Mouse (Mus musculus): ENCODE data around the gene Dpp6. TPM values are rescaled to one million over a fixed set of nuclear protein-coding genes. Genes with fewer than 3 reads are reported as not detected.
A peak's percentile ranks its signal among the peaks of the same experiment; 100 is the strongest.

Dpp6 gene
- polyA plus RNA-seq (2014; fragmentation: Nextera tagmentation; extraction: Ambion mirVana) = 9.6 and 10.0 TPM in 2 replicates

- peak within 1 kb of the TSS; percentile 23 for H3K4me3 ChIP-seq (ENCODE audit: low read depth, low read length)
- no peak within 1 kb of the TSS for H3K27ac ChIP-seq (ENCODE audit: low read depth, low read length)
- ATAC-seq (ENCODE audit: insufficient read depth, low FRiP score, low TSS enrichment) (no peak), DNase-seq (ENCODE audit: low spot score) (peak; percentile 22)
- no peaks in the 10 kb centered on the region for H3K4me1 ChIP-seq (ENCODE audit: control insufficient read depth, insufficient read depth, low read length)
- no peaks in the 10 kb centered on the region for H3K36me3 ChIP-seq (ENCODE audit: control insufficient read depth, insufficient read depth, low read length)
- H3K9ac ChIP-seq (ENCODE audit: low read length) = no peak within 1 kb of the TSS
- peaks cover 23% of the 10 kb centered on the region for H3K27me3 ChIP-seq (ENCODE audit: control insufficient read depth, insufficient read depth, low read length)
- 4% methylated on average over 48 of the region's 48 CpGs for WGBS
- H3K4me2 ChIP-seq (ENCODE audit: low read depth) = peak within 1 kb of the TSS; percentile 47
- H3K9me3 ChIP-seq (ENCODE audit: control insufficient read depth, low read length) = no peaks in the 10 kb centered on the region
Measured at GRCm38 (mm10) chr5:26816975-26817941, at the start of gene Dpp6. Gene Dpp6 (plus strand): TSS chr5:26817203.

GRCm38 (mm10) chr5:26783955-26784354 is 33.0 kb upstream of the Dpp6 start:
- DNase-seq (ENCODE audit: low spot score) (no peak), ATAC-seq (ENCODE audit: insufficient read depth, low FRiP score, low TSS enrichment) (no peak)
- no peaks in the 10 kb centered on the region for H3K36me3 ChIP-seq (ENCODE audit: control insufficient read depth, insufficient read depth, low read length)
- no peak overlapping the region for H3K9ac ChIP-seq (ENCODE audit: low read length)
- H3K27ac ChIP-seq (ENCODE audit: low read depth, low read length) = no peak overlapping the region
- H3K4me1 ChIP-seq (ENCODE audit: control insufficient read depth, insufficient read depth, low read length) = no peaks in the 10 kb centered on the region
- H3K4me3 ChIP-seq (ENCODE audit: low read depth, low read length) = no peak overlapping the region
- no peak overlapping the region for H3K4me2 ChIP-seq (ENCODE audit: low read depth)
- no peaks in the 10 kb centered on the region for H3K27me3 ChIP-seq (ENCODE audit: control insufficient read depth, insufficient read depth, low read length)
- WGBS = 85% methylated on average over 3 of the region's 3 CpGs
- no peaks in the 10 kb centered on the region for H3K9me3 ChIP-seq (ENCODE audit: control insufficient read depth, low read length)

GRCm38 (mm10) chr5:26795524-26795923 is 21.5 kb upstream of the Dpp6 start:
- Histone ChIP-seq H3K27me3 (ENCODE audit: control insufficient read depth, insufficient read depth, low read length) (no peaks in the 10 kb centered on the region), H3K9me3 (ENCODE audit: control insufficient read depth, low read length) (no peaks in the 10 kb centered on the region), H3K27ac (ENCODE audit: low read depth, low read length) (no peak overlapping the region), H3K4me2 (ENCODE audit: low read depth) (no peak overlapping the region), H3K4me1 (ENCODE audit: control insufficient read depth, insufficient read depth, low read length) (no peaks in the 10 kb centered on the region), H3K9ac (ENCODE audit: low read length) (no peak overlapping the region), H3K4me3 (ENCODE audit: low read depth, low read length) (no peak overlapping the region), H3K36me3 (ENCODE audit: control insufficient read depth, insufficient read depth, low read length) (no peaks in the 10 kb centered on the region)
- 95% methylated on average over 2 of the region's 2 CpGs for WGBS
- ATAC-seq (ENCODE audit: insufficient read depth, low FRiP score, low TSS enrichment) = no peak
- no peak for DNase-seq (ENCODE audit: low spot score)

GRCm38 (mm10) chr5:26835972-26836371 is 19.0 kb downstream of the Dpp6 start:
- no peak overlapping the region for H3K4me3 ChIP-seq (ENCODE audit: low read depth, low read length)
- WGBS = 95% methylated on average over 1 of the region's 1 CpGs
- H3K9me3 ChIP-seq (ENCODE audit: control insufficient read depth, low read length) = no peaks in the 10 kb centered on the region
- no peak overlapping the region for H3K4me2 ChIP-seq (ENCODE audit: low read depth)
- no peaks in the 10 kb centered on the region for H3K36me3 ChIP-seq (ENCODE audit: control insufficient read depth, insufficient read depth, low read length)
- no peaks in the 10 kb centered on the region for H3K27me3 ChIP-seq (ENCODE audit: control insufficient read depth, insufficient read depth, low read length)
- H3K4me1 ChIP-seq (ENCODE audit: control insufficient read depth, insufficient read depth, low read length) = no peaks in the 10 kb centered on the region
- no peak overlapping the region for H3K9ac ChIP-seq (ENCODE audit: low read length)
- DNase-seq (ENCODE audit: low spot score) (no peak), ATAC-seq (ENCODE audit: insufficient read depth, low FRiP score, low TSS enrichment) (no peak)
- H3K27ac ChIP-seq (ENCODE audit: low read depth, low read length) = no peak overlapping the region

- H3K4me1 ChIP-seq (ENCODE audit: control insufficient read depth, insufficient read depth, low read length) = no peaks in the 10 kb centered on the region
- H3K27me3 ChIP-seq (ENCODE audit: control insufficient read depth, insufficient read depth, low read length) = no peaks in the 10 kb centered on the region
- no peaks in the 10 kb centered on the region for H3K9me3 ChIP-seq (ENCODE audit: control insufficient read depth, low read length)
- no peaks in the 10 kb centered on the region for H3K36me3 ChIP-seq (ENCODE audit: control insufficient read depth, insufficient read depth, low read length)
- H3K4me2 ChIP-seq (ENCODE audit: low read depth) = no peak overlapping the region
- ATAC-seq (ENCODE audit: insufficient read depth, low FRiP score, low TSS enrichment) (no peak), DNase-seq (ENCODE audit: low spot score) (no peak)
- no peak overlapping the region for H3K4me3 ChIP-seq (ENCODE audit: low read depth, low read length)
- no peak overlapping the region for H3K9ac ChIP-seq (ENCODE audit: low read length)
- 22% methylated on average over 4 of the region's 4 CpGs for whole genome bisulfite sequencing
- no peak overlapping the region for H3K27ac ChIP-seq (ENCODE audit: low read depth, low read length)
Measured at GRCm38 (mm10) chr5:26841151-26841550, 24.1 kb downstream of the Dpp6 start.

- DNase-seq (ENCODE audit: low spot score) = no peak
- 75% methylated on average over 4 of the region's 4 CpGs for WGBS
Measured at GRCm38 (mm10) chr5:26854746-26855145, 37.7 kb downstream of the Dpp6 start.

GRCm38 (mm10) chr5:26875449-26875848 is 58.4 kb downstream of the Dpp6 start:
- no peak for ATAC-seq (ENCODE audit: insufficient read depth, low FRiP score, low TSS enrichment)
- Histone ChIP-seq H3K36me3 (ENCODE audit: control insufficient read depth, insufficient read depth, low read length) (no peaks in the 10 kb centered on the region), H3K27ac (ENCODE audit: low read depth, low read length) (no peak overlapping the region), H3K9ac (ENCODE audit: low read length) (no peak overlapping the region), H3K4me2 (ENCODE audit: low read depth) (no peak overlapping the region), H3K27me3 (ENCODE audit: control insufficient read depth, insufficient read depth, low read length) (no peaks in the 10 kb centered on the region), H3K4me1 (ENCODE audit: control insufficient read depth, insufficient read depth, low read length) (no peaks in the 10 kb centered on the region), H3K4me3 (ENCODE audit: low read depth, low read length) (no peak overlapping the region), H3K9me3 (ENCODE audit: control insufficient read depth, low read length) (no peaks in the 10 kb centered on the region)
- DNase-seq (ENCODE audit: low spot score) = no peak

More at GRCm38 (mm10) chr5:26854746-26855145, 37.7 kb downstream of the Dpp6 start:
- no peaks in the 10 kb centered on the region for H3K4me1 ChIP-seq (ENCODE audit: control insufficient read depth, insufficient read depth, low read length)
- H3K4me2 ChIP-seq (ENCODE audit: low read depth) = no peak overlapping the region
- no peak overlapping the region for H3K9ac ChIP-seq (ENCODE audit: low read length)
- no peak for ATAC-seq (ENCODE audit: insufficient read depth, low FRiP score, low TSS enrichment)
- H3K4me3 ChIP-seq (ENCODE audit: low read depth, low read length) = no peak overlapping the region
- H3K36me3 ChIP-seq (ENCODE audit: control insufficient read depth, insufficient read depth, low read length) = no peaks in the 10 kb centered on the region
- no peaks in the 10 kb centered on the region for H3K9me3 ChIP-seq (ENCODE audit: control insufficient read depth, low read length)
- no peak overlapping the region for H3K27ac ChIP-seq (ENCODE audit: low read depth, low read length)
- no peaks in the 10 kb centered on the region for H3K27me3 ChIP-seq (ENCODE audit: control insufficient read depth, insufficient read depth, low read length)

- DNase-seq (ENCODE audit: low spot score) = no peak
- no peak overlapping the region for H3K4me2 ChIP-seq (ENCODE audit: low read depth)
- WGBS = 90% methylated on average over 1 of the region's 1 CpGs
Measured at GRCm38 (mm10) chr5:26887496-26887895, 70.5 kb downstream of the Dpp6 start.

GRCm38 (mm10) chr5:26888080-26888479 is 71.1 kb downstream of the Dpp6 start:
- no peaks in the 10 kb centered on the region for H3K36me3 ChIP-seq (ENCODE audit: control insufficient read depth, insufficient read depth, low read length)
- no peaks in the 10 kb centered on the region for H3K27me3 ChIP-seq (ENCODE audit: control insufficient read depth, insufficient read depth, low read length)
- no peaks in the 10 kb centered on the region for H3K4me1 ChIP-seq (ENCODE audit: control insufficient read depth, insufficient read depth, low read length)
- WGBS = 90% methylated on average over 4 of the region's 4 CpGs
- no peak overlapping the region for H3K9ac ChIP-seq (ENCODE audit: low read length)
- DNase-seq (ENCODE audit: low spot score) = no peak
- H3K4me3 ChIP-seq (ENCODE audit: low read depth, low read length) = no peak overlapping the region
- H3K9me3 ChIP-seq (ENCODE audit: control insufficient read depth, low read length) = no peaks in the 10 kb centered on the region
- no peak overlapping the region for H3K4me2 ChIP-seq (ENCODE audit: low read depth)
- no peak for ATAC-seq (ENCODE audit: insufficient read depth, low FRiP score, low TSS enrichment)
- no peak overlapping the region for H3K27ac ChIP-seq (ENCODE audit: low read depth, low read length)

More at GRCm38 (mm10) chr5:26887496-26887895, 70.5 kb downstream of the Dpp6 start:
- no peak overlapping the region for H3K9ac ChIP-seq (ENCODE audit: low read length)
- no peaks in the 10 kb centered on the region for H3K4me1 ChIP-seq (ENCODE audit: control insufficient read depth, insufficient read depth, low read length)
- no peak for ATAC-seq (ENCODE audit: insufficient read depth, low FRiP score, low TSS enrichment)
- H3K27me3 ChIP-seq (ENCODE audit: control insufficient read depth, insufficient read depth, low read length) = no peaks in the 10 kb centered on the region
- no peaks in the 10 kb centered on the region for H3K36me3 ChIP-seq (ENCODE audit: control insufficient read depth, insufficient read depth, low read length)
- H3K9me3 ChIP-seq (ENCODE audit: control insufficient read depth, low read length) = no peaks in the 10 kb centered on the region
- no peak overlapping the region for H3K4me3 ChIP-seq (ENCODE audit: low read depth, low read length)
- H3K27ac ChIP-seq (ENCODE audit: low read depth, low read length) = no peak overlapping the region
